Mouse (Mus musculus): ENCODE measurements at regions not wholly inside any gene's neighbourhood (a gene's known extent, or its start where the extent isn't known, plus 50 kb on each side); places are given as distances from the start of the nearest gene placed in this dataset.

DNA sequence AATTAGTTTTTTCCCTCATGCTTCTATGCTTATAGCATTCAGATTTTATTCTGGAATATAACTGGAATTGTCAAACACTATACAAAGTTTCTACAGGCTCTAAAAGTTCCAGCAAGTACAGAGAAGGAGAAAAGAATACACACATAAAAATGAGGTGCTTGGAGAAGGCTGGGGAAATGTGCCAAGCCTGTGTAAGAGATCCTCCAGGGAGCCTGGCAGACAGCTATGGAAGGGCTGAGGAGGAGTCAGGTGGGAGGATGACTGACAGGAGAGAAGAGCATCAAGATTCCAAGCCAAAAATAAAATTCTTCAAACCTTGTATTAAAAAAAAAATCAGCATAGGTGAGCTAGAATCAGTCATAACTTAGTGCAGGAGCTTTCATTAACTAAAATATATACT lies 1140.3 kb downstream of the Gm9008 start:
- peak; percentile 5 for DNase-seq

DNA sequence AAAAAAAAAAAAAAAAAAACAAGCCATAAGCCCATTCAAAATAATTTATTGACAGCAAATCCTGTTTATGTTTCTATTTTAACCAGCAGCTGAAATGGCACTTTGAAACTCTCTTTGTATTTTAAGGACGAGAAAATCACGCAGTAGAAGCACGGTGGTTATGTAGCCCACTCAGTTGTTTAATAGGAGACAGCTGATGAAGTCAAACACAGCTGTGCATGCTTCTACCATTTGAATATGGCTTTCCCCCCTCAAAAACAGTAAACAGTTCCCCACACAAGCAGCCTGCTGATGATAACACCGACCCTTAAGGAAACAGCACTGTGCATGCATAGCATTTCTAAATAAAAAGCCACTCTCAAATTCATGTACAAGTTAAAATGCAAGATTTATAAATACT lies 1156.5 kb downstream of the Gm9008 start:
- DNase-seq, result no peak
